Mouse (Mus musculus) midbrain, embryonic 10.5 days (tissue): Measurements from ENCODE around the gene Adcy10. TPM values are rescaled to one million over a fixed set of nuclear protein-coding genes. Genes with fewer than 3 reads are reported as not detected.

Experiments
- DNase-seq: peaks from one replicate; pipeline ENCODE4 v3.0.0-alpha.2; 2017; ENCODE audit warnings: low spot score
- H3K27ac ChIP-seq: fragments of 300-500 bp; sonication (generic); replicated peaks from 2 replicates; pipeline ENCODE4 v1.5.1; 2016; ENCODE audit warnings: mild to moderate bottlenecking
- H3K27me3 ChIP-seq: fragments of 300-500 bp; sonication (generic); 2 replicates; pipeline ENCODE4 v1.6.1; 2016; ENCODE audit warnings: low read depth, mild to moderate bottlenecking; ENCODE audit not compliant: poor library complexity, severe bottlenecking
- H3K36me3 ChIP-seq: fragments of 300-500 bp; sonication (generic); 2 replicates; pipeline ENCODE4 v1.6.1; 2016; ENCODE audit warnings: mild to moderate bottlenecking, moderate library complexity
- H3K4me1 ChIP-seq: fragments of 300-500 bp; sonication (generic); 2 replicates; pipeline ENCODE4 v1.6.1; 2016
- H3K4me3 ChIP-seq: fragments of 300-500 bp; sonication (generic); 2 replicates; pipeline ENCODE4 v1.5.1; 2016; ENCODE audit warnings: mild to moderate bottlenecking, moderate library complexity
- H3K9me3 ChIP-seq: fragments of 300-500 bp; sonication (generic); replicated peaks from 2 replicates; pipeline ENCODE4 v1.6.1; 2016; ENCODE audit warnings: mild to moderate bottlenecking
- WGBS: fragments of 180-500 bp; shearing (Covaris S2); methylation state at CpG from one replicate; pipeline ENCODE4 v1.1.7; 2016; 5-methylcytosine and 5-hydroxymethylcytosine counted together
- polyA plus RNA-seq: library from polyadenylated mRNA; unstranded; fragments of >200 nt; fragmentation: Nextera tagmentation; extraction: Ambion mirVana; gene quantifications from 2 replicates; pipeline ENCODE4 v1.2.1, GENCODE M21; 2016

Gene Adcy10
- polyA plus RNA-seq, 1 experiment from 2014 or later = 0.20 TPM

GRCm38 (mm10) chr1:165559073-165559472 lies 74.1 kb downstream of the Adcy10 start:
- DNase-seq = no peak
- no peaks in the 10 kb centered on the region for H3K9me3 ChIP-seq

GRCm38 (mm10) chr1:165565283-165565682 lies 80.3 kb downstream of the Adcy10 start:
- WGBS = 95% methylated on average over 4 of the region's 4 CpGs
- no peaks in the 10 kb centered on the region for H3K4me1 ChIP-seq
- H3K27me3 ChIP-seq = no peaks in the 10 kb centered on the region
- no peaks in the 10 kb centered on the region for H3K36me3 ChIP-seq
- H3K4me3 ChIP-seq = no peak overlapping the region
- H3K27ac ChIP-seq = no peak overlapping the region
- H3K9me3 ChIP-seq = no peaks in the 10 kb centered on the region
- no peak for DNase-seq

More at GRCm38 (mm10) chr1:165559073-165559472, 74.1 kb downstream of the Adcy10 start:
- Histone ChIP-seq H3K36me3 (no peaks in the 10 kb centered on the region), H3K4me1 (no peaks in the 10 kb centered on the region), H3K27ac (no peak overlapping the region), H3K4me3 (no peak overlapping the region), H3K27me3 (no peaks in the 10 kb centered on the region)
- 88% methylated on average over 9 of the region's 9 CpGs for WGBS

GRCm38 (mm10) chr1:165567466-165567865 lies 82.5 kb downstream of the Adcy10 start:
- Histone ChIP-seq H3K36me3 (no peaks in the 10 kb centered on the region), H3K9me3 (no peaks in the 10 kb centered on the region)
- WGBS = 80% methylated on average over 7 of the region's 7 CpGs

GRCm38 (mm10) chr1:165576005-165576404 lies 91.0 kb downstream of the Adcy10 start:
- WGBS = 78% methylated on average over 4 of the region's 4 CpGs
- Histone ChIP-seq H3K27ac (no peak overlapping the region), H3K36me3 (no peaks in the 10 kb centered on the region), H3K4me1 (no peaks in the 10 kb centered on the region), H3K9me3 (no peaks in the 10 kb centered on the region), H3K4me3 (no peak overlapping the region), H3K27me3 (no peaks in the 10 kb centered on the region)
- DNase-seq = no peak

More at GRCm38 (mm10) chr1:165567466-165567865, 82.5 kb downstream of the Adcy10 start:
- Histone ChIP-seq H3K27ac (no peak overlapping the region), H3K27me3 (no peaks in the 10 kb centered on the region), H3K4me3 (no peak overlapping the region), H3K4me1 (no peaks in the 10 kb centered on the region)
- DNase-seq = no peak

- H3K27me3 ChIP-seq = no peaks in the 10 kb centered on the region
- no peak overlapping the region for H3K27ac ChIP-seq
- H3K4me1 ChIP-seq = no peaks in the 10 kb centered on the region
- no peak for DNase-seq
- H3K9me3 ChIP-seq = no peaks in the 10 kb centered on the region
- no peaks in the 10 kb centered on the region for H3K36me3 ChIP-seq
- 83% methylated on average over 9 of the region's 9 CpGs for WGBS
- H3K4me3 ChIP-seq = no peak overlapping the region
Measured at GRCm38 (mm10) chr1:165576459-165577112, 91.6 kb downstream of the Adcy10 start.

GRCm38 (mm10) chr1:165579332-165579731 lies 94.3 kb downstream of the Adcy10 start:
- no peak for DNase-seq
- Histone ChIP-seq H3K36me3 (no peaks in the 10 kb centered on the region), H3K27ac (no peak overlapping the region), H3K9me3 (no peaks in the 10 kb centered on the region), H3K4me1 (no peaks in the 10 kb centered on the region), H3K4me3 (no peak overlapping the region), H3K27me3 (no peaks in the 10 kb centered on the region)
- WGBS = 44% methylated on average over 5 of the region's 5 CpGs

GRCm38 (mm10) chr1:165581255-165581654 lies 96.3 kb downstream of the Adcy10 start:
- no peak for DNase-seq
- Histone ChIP-seq H3K9me3 (no peaks in the 10 kb centered on the region), H3K36me3 (no peaks in the 10 kb centered on the region), H3K4me3 (no peak overlapping the region), H3K4me1 (0 out of 2 replicates have a peak, but pooled peaks cover 4% of the 10 kb centered on the region), H3K27ac (no peak overlapping the region), H3K27me3 (no peaks in the 10 kb centered on the region)
- 96% methylated on average over 3 of the region's 3 CpGs for WGBS

- DNase-seq = peak; percentile 83
- WGBS = 30% methylated on average over 12 of the region's 12 CpGs
Measured at GRCm38 (mm10) chr1:165583529-165584184, 98.7 kb downstream of the Adcy10 start.

GRCm38 (mm10) chr1:165585389-165586104 lies 100.6 kb downstream of the Adcy10 start:
- H3K4me3 ChIP-seq = no peak overlapping the region
- H3K9me3 ChIP-seq = no peaks in the 10 kb centered on the region
- H3K36me3 ChIP-seq = peaks cover 4% of the 10 kb centered on the region
- 0 out of 2 replicates have a peak overlapping the region, but pooled peaks have one; percentile 47 for H3K27ac ChIP-seq
- 72% methylated on average over 14 of the region's 14 CpGs for WGBS
- DNase-seq = no peak
- H3K4me1 ChIP-seq = peaks cover 8% of the 10 kb centered on the region
- H3K27me3 ChIP-seq = no peaks in the 10 kb centered on the region

More at GRCm38 (mm10) chr1:165583529-165584184, 98.7 kb downstream of the Adcy10 start:
- Histone ChIP-seq H3K4me1 (0 out of 2 replicates have a peak, but pooled peaks cover 4% of the 10 kb centered on the region), H3K36me3 (no peaks in the 10 kb centered on the region), H3K9me3 (no peaks in the 10 kb centered on the region), H3K27me3 (no peaks in the 10 kb centered on the region), H3K4me3 (no peak overlapping the region), H3K27ac (no peak overlapping the region)

GRCm38 (mm10) chr1:165586366-165586765 lies 101.4 kb downstream of the Adcy10 start:
- Histone ChIP-seq H3K36me3 (peaks cover 12% of the 10 kb centered on the region), H3K4me3 (no peak overlapping the region), H3K27me3 (no peaks in the 10 kb centered on the region), H3K4me1 (peaks cover 8% of the 10 kb centered on the region), H3K9me3 (no peaks in the 10 kb centered on the region), H3K27ac (no peak overlapping the region)
- 94% methylated on average over 1 of the region's 1 CpGs for WGBS
- no peak for DNase-seq

- DNase-seq = no peak
- H3K4me3 ChIP-seq = no peak overlapping the region
- no peaks in the 10 kb centered on the region for H3K27me3 ChIP-seq
- peaks cover 8% of the 10 kb centered on the region for H3K4me1 ChIP-seq
- H3K36me3 ChIP-seq = peaks cover 27% of the 10 kb centered on the region
- no peak overlapping the region for H3K27ac ChIP-seq
- H3K9me3 ChIP-seq = no peaks in the 10 kb centered on the region
- WGBS = 71% methylated on average over 8 of the region's 8 CpGs
Measured at GRCm38 (mm10) chr1:165587845-165588244, 102.9 kb downstream of the Adcy10 start.

GRCm38 (mm10) chr1:165589280-165590048 lies 104.5 kb downstream of the Adcy10 start:
- no peaks in the 10 kb centered on the region for H3K27me3 ChIP-seq
- H3K9me3 ChIP-seq = no peaks in the 10 kb centered on the region
- peaks cover 43% of the 10 kb centered on the region for H3K36me3 ChIP-seq
- no peak overlapping the region for H3K4me3 ChIP-seq
- no peak for DNase-seq
- H3K27ac ChIP-seq = peak overlapping the region; percentile 42; the same call in 1 of the 2 replicates
- peaks cover 8% of the 10 kb centered on the region for H3K4me1 ChIP-seq
- whole genome bisulfite sequencing = 57% methylated on average over 10 of the region's 10 CpGs
